Mouse (Mus musculus): ENCODE measurements around the gene Gm5447.

The Gm5447 gene

GRCm38 (mm10) chr13:30973501-30974246, at the start of gene Gm5447, which contains the start of gene Exoc2:
Gene Gm5447 (plus strand): TSS chr13:30974204.
Gene Exoc2 (minus strand): TSS chr13:30974093.
- in situ Hi-C loops (cut with MboI; ENCODE audit: low pct_unique_long_range_greater_than_20kb in 1 of 2, low sequenced_read_pairs in 2 of 2, unreplicated experiment in 1 of 2) = no loop called here

- in situ Hi-C loops (cut with MboI; ENCODE audit: low pct_unique_long_range_greater_than_20kb in 1 of 2, low sequenced_read_pairs in 2 of 2, unreplicated experiment in 1 of 2) = no loop called here
Measured at GRCm38 (mm10) chr13:30924269-30924668, 49.7 kb upstream of the Gm5447 start.

GRCm38 (mm10) chr13:30929119-30929518, 44.9 kb upstream of the Gm5447 start:
- in situ Hi-C loops (cut with MboI; ENCODE audit: low pct_unique_long_range_greater_than_20kb in 1 of 2, low sequenced_read_pairs in 2 of 2, unreplicated experiment in 1 of 2) = no loop called here

- in situ Hi-C loops (cut with MboI; ENCODE audit: low pct_unique_long_range_greater_than_20kb in 1 of 2, low sequenced_read_pairs in 2 of 2, unreplicated experiment in 1 of 2) = no loop called here
Measured at GRCm38 (mm10) chr13:30931613-30932012, 42.4 kb upstream of the Gm5447 start.

- in situ Hi-C loops (cut with MboI; ENCODE audit: low pct_unique_long_range_greater_than_20kb in 1 of 2, low sequenced_read_pairs in 2 of 2, unreplicated experiment in 1 of 2) = no loop called here
Measured at GRCm38 (mm10) chr13:30932972-30933371, 41.0 kb upstream of the Gm5447 start.

- in situ Hi-C loops (cut with MboI; ENCODE audit: low pct_unique_long_range_greater_than_20kb in 1 of 2, low sequenced_read_pairs in 2 of 2, unreplicated experiment in 1 of 2) = no loop called here
Measured at GRCm38 (mm10) chr13:30945788-30946187, 28.2 kb upstream of the Gm5447 start.

- in situ Hi-C loops (cut with MboI; ENCODE audit: low pct_unique_long_range_greater_than_20kb in 1 of 2, low sequenced_read_pairs in 2 of 2, unreplicated experiment in 1 of 2) = no loop called here
Measured at GRCm38 (mm10) chr13:30947129-30947528, 26.9 kb upstream of the Gm5447 start.

- in situ Hi-C loops (cut with MboI; ENCODE audit: low pct_unique_long_range_greater_than_20kb in 1 of 2, low sequenced_read_pairs in 2 of 2, unreplicated experiment in 1 of 2) = no loop called here
Measured at GRCm38 (mm10) chr13:30947540-30947939, 26.5 kb upstream of the Gm5447 start, which contains the start of gene Hus1b. Gene Hus1b (minus strand): TSS chr13:30947759.

GRCm38 (mm10) chr13:30949181-30949580, 24.8 kb upstream of the Gm5447 start:
- in situ Hi-C loops (cut with MboI; ENCODE audit: low pct_unique_long_range_greater_than_20kb in 1 of 2, low sequenced_read_pairs in 2 of 2, unreplicated experiment in 1 of 2) = no loop called here

GRCm38 (mm10) chr13:30952044-30952443, 22.0 kb upstream of the Gm5447 start:
- in situ Hi-C loops (cut with MboI; ENCODE audit: low pct_unique_long_range_greater_than_20kb in 1 of 2, low sequenced_read_pairs in 2 of 2, unreplicated experiment in 1 of 2) = no loop called here

- in situ Hi-C loops (cut with MboI; ENCODE audit: low pct_unique_long_range_greater_than_20kb in 1 of 2, low sequenced_read_pairs in 2 of 2, unreplicated experiment in 1 of 2) = no loop called here
Measured at GRCm38 (mm10) chr13:30953580-30953979, 20.4 kb upstream of the Gm5447 start.

GRCm38 (mm10) chr13:30960714-30961113, 13.3 kb upstream of the Gm5447 start:
- in situ Hi-C loops (cut with MboI; ENCODE audit: low pct_unique_long_range_greater_than_20kb in 1 of 2, low sequenced_read_pairs in 2 of 2, unreplicated experiment in 1 of 2) = no loop called here

- in situ Hi-C loops (cut with MboI; ENCODE audit: low pct_unique_long_range_greater_than_20kb in 1 of 2, low sequenced_read_pairs in 2 of 2, unreplicated experiment in 1 of 2) = no loop called here
Measured at GRCm38 (mm10) chr13:30961932-30962331, 12.1 kb upstream of the Gm5447 start.

- in situ Hi-C loops (cut with MboI; ENCODE audit: low pct_unique_long_range_greater_than_20kb in 1 of 2, low sequenced_read_pairs in 2 of 2, unreplicated experiment in 1 of 2) = no loop called here
Measured at GRCm38 (mm10) chr13:30966507-30966911, 7.5 kb upstream of the Gm5447 start.

GRCm38 (mm10) chr13:30968311-30968710, 5.7 kb upstream of the Gm5447 start:
- in situ Hi-C loops (cut with MboI; ENCODE audit: low pct_unique_long_range_greater_than_20kb in 1 of 2, low sequenced_read_pairs in 2 of 2, unreplicated experiment in 1 of 2) = no loop called here

- in situ Hi-C loops (cut with MboI; ENCODE audit: low pct_unique_long_range_greater_than_20kb in 1 of 2, low sequenced_read_pairs in 2 of 2, unreplicated experiment in 1 of 2) = no loop called here
Measured at GRCm38 (mm10) chr13:30971047-30971446, 3.0 kb upstream of the Gm5447 start.

- in situ Hi-C loops (cut with MboI; ENCODE audit: low pct_unique_long_range_greater_than_20kb in 1 of 2, low sequenced_read_pairs in 2 of 2, unreplicated experiment in 1 of 2) = no loop called here
Measured at GRCm38 (mm10) chr13:30972102-30972501, 1.9 kb upstream of the Gm5447 start.

- in situ Hi-C loops (cut with MboI; ENCODE audit: low pct_unique_long_range_greater_than_20kb in 1 of 2, low sequenced_read_pairs in 2 of 2, unreplicated experiment in 1 of 2) = no loop called here
Measured at GRCm38 (mm10) chr13:30974247-30974630, 235 bp downstream of the Gm5447 start.

GRCm38 (mm10) chr13:30976536-30977084, 2.6 kb downstream of the Gm5447 start:
- in situ Hi-C loops (cut with MboI; ENCODE audit: low pct_unique_long_range_greater_than_20kb in 1 of 2, low sequenced_read_pairs in 2 of 2, unreplicated experiment in 1 of 2) = no loop called here

GRCm38 (mm10) chr13:30978224-30978623, 4.2 kb downstream of the Gm5447 start:
- in situ Hi-C loops (cut with MboI; ENCODE audit: low pct_unique_long_range_greater_than_20kb in 1 of 2, low sequenced_read_pairs in 2 of 2, unreplicated experiment in 1 of 2) = no loop called here
